Mouse (Mus musculus) hindbrain, embryonic 16.5 days (tissue): ENCODE data around the gene Adipor2. TPM values are rescaled to one million over a fixed set of nuclear protein-coding genes. Genes with fewer than 3 reads are reported as not detected.

Experiments
- ATAC-seq: fragments of 200-750 bp; cut with Nextera tagmentation; 2 replicates; pipeline ENCODE4 v1.8.0; 2017; ENCODE audit warnings: moderate TSS enrichment, moderate library complexity
- H3K27ac ChIP-seq: fragments of 300-500 bp; sonication (generic); 2 replicates; pipeline ENCODE4 v1.5.1; 2014; ENCODE audit warnings: low read depth, mild to moderate bottlenecking, control low read depth, low read length, moderate library complexity
- H3K27me3 ChIP-seq: fragments of 300-500 bp; sonication (generic); replicated peaks from 2 replicates; pipeline ENCODE4 v1.6.1; 2014; ENCODE audit warnings: low read length; ENCODE audit not compliant: control insufficient read depth, insufficient read depth
- H3K36me3 ChIP-seq: fragments of 300-500 bp; sonication (generic); 2 replicates; pipeline ENCODE4 v1.6.1; 2014; ENCODE audit warnings: mild to moderate bottlenecking, low read length, moderate library complexity, mixed read lengths; ENCODE audit not compliant: control insufficient read depth, insufficient read depth
- H3K4me1 ChIP-seq: fragments of 300-500 bp; sonication (generic); 2 replicates; pipeline ENCODE4 v1.6.1; 2014; ENCODE audit warnings: low read depth, low read length; ENCODE audit not compliant: control insufficient read depth, insufficient read depth
- H3K4me2 ChIP-seq: fragments of 300-500 bp; sonication (generic); 2 replicates; pipeline ENCODE4 v1.6.1; 2014; ENCODE audit warnings: mild to moderate bottlenecking, low read length, control low read depth, moderate library complexity
- H3K4me3 ChIP-seq: fragments of 300-500 bp; sonication (generic); 2 replicates; pipeline ENCODE4 v1.5.1; 2014; ENCODE audit warnings: mild to moderate bottlenecking, low read length, control low read depth, moderate library complexity
- H3K9ac ChIP-seq: fragments of 300-500 bp; sonication (generic); 2 replicates; pipeline ENCODE4 v1.6.1; 2014; ENCODE audit warnings: low read depth, mild to moderate bottlenecking, control low read depth, low read length, moderate library complexity
- H3K9me3 ChIP-seq: fragments of 300-500 bp; sonication (generic); 2 replicates; pipeline ENCODE4 v1.6.1; 2014; ENCODE audit warnings: mild to moderate bottlenecking, low read length, moderate library complexity; ENCODE audit not compliant: control insufficient read depth
- WGBS: fragments of 180-500 bp; shearing (Covaris S2); extraction: QIAGEN DNeasy Blood & Tissue Kit; methylation state at CpG from one replicate; pipeline ENCODE4 v1.1.7; 2014; 5-methylcytosine and 5-hydroxymethylcytosine counted together
- polyA plus RNA-seq: library from polyadenylated mRNA; unstranded; fragments of >200 nt; fragmentation: Nextera tagmentation; extraction: Ambion mirVana; gene quantifications from 2 replicates; pipeline ENCODE4 v1.2.1, GENCODE M21; 2015

Gene Adipor2
- polyA plus RNA-seq, result 34.8 and 37.0 TPM in 2 replicates

DNA sequence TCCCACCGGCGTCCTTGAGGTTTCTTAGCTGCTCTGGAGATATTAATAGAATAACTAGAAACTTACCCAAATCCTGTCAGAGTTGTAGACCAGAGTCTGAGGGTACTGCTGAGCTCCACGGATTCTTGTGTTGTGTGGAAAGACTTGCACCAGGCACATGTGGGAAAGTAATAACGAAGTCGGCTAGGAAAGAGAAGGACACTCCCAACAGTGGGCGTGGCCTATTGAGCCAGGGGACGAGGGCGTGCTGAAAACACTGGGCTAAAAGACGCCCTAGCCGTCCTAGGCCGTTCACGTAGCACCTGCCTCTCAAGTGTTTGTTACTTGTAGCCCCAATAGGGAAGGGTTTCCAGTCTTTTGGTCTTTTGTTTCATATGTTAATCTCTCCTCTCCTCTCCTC, at the start of gene Adipor2:
Gene Adipor2, minus strand, starts transcription at position 351 of the 400 bp plus-strand sequence.
- no peak within 1 kb of the TSS for H3K9ac ChIP-seq
- peaks cover 4% of the 10 kb centered on the region for H3K4me1 ChIP-seq
- H3K9me3 ChIP-seq, result no peaks in the 10 kb centered on the region
- WGBS, result 6% methylated on average over 12 of the region's 12 CpGs
- no peak within 1 kb of the TSS for H3K4me3 ChIP-seq
- H3K27me3 ChIP-seq, result no peaks in the 10 kb centered on the region
- no peak within 1 kb of the TSS for H3K27ac ChIP-seq
- peak within 1 kb of the TSS; percentile 33 for H3K4me2 ChIP-seq
- no peak for ATAC-seq
- H3K36me3 ChIP-seq, result no peaks in the 10 kb centered on the region

DNA sequence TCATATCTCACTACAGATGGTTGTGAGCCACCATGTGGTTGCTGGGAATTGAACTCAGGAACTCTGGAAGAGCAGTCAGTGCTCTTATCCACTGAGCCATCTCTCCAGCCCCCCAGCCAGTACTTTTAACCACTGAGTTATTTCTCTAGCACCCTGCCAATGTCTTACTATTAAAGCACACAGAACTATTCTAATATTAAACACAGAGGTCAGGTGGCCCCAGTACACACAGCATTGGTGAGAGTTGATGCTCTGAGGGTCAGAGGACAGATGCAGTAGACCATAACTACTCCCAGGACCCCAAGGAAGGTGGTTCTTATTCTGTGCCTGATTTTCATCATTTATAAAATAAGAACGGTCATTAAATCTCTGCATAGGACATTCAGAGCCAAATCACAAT, 48.7 kb upstream of the Adipor2 start:
- no peak for ATAC-seq
- WGBS, result 77% methylated on average over 1 of the region's 1 CpGs
- H3K4me2 ChIP-seq, result no peak overlapping the region

DNA sequence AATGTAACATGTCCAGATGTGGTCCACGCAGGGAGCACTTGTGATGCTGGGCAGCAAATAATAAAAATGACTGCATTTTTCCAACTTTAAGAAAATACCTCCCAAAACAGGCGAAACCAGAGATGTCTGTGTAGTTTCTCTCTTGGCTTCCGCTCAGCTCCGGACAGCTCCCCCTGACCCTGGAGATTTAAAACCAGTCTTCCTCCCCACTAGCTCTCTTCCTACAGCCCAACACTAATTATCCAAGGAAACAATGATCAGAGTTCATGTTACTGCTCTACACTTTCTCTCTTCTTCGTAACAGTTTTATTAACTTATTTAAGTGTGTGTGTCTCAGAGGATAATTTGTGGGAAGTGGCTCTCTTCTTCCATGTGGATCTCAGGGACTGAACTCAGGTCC, 42.9 kb upstream of the Adipor2 start:
- ATAC-seq, result no peak
- H3K4me3 ChIP-seq, result no peak overlapping the region
- H3K4me2 ChIP-seq, result no peak overlapping the region
- no peak overlapping the region for H3K9ac ChIP-seq
- 85% methylated on average over 5 of the region's 5 CpGs for WGBS
- no peak overlapping the region for H3K27ac ChIP-seq
- H3K4me1 ChIP-seq, result no peaks in the 10 kb centered on the region
- no peaks in the 10 kb centered on the region for H3K27me3 ChIP-seq
- no peaks in the 10 kb centered on the region for H3K36me3 ChIP-seq
- no peaks in the 10 kb centered on the region for H3K9me3 ChIP-seq

More for the DNA sequence above, 48.7 kb upstream of the Adipor2 start:
- no peaks in the 10 kb centered on the region for H3K36me3 ChIP-seq
- H3K27me3 ChIP-seq, result no peaks in the 10 kb centered on the region
- H3K9ac ChIP-seq, result no peak overlapping the region
- no peaks in the 10 kb centered on the region for H3K4me1 ChIP-seq
- no peaks in the 10 kb centered on the region for H3K9me3 ChIP-seq
- no peak overlapping the region for H3K4me3 ChIP-seq
- no peak overlapping the region for H3K27ac ChIP-seq

DNA sequence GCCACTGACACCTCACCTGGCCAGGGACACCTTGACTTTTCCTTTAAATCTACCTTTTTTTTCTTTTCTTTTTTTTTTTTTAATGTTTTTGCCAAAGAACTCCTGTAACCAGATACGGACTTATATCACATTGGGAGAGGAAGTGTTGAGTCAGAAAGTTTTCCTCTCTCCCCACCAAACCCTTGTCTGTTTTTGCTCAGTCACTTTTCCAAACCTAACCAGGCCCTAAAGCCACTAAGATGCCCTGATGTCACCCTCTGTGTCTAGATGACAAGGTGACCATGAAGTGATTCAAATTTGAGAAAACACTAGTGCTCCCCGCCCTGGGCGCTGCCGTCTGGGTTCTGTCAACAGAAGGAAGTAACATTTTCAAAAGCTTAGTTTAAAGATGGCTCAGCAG, 41.5 kb upstream of the Adipor2 start:
- Histone ChIP-seq H3K9me3 (no peaks in the 10 kb centered on the region), H3K27me3 (no peaks in the 10 kb centered on the region), H3K4me2 (no peak overlapping the region), H3K4me3 (no peak overlapping the region), H3K9ac (no peak overlapping the region), H3K36me3 (no peaks in the 10 kb centered on the region), H3K27ac (no peak overlapping the region), H3K4me1 (no peaks in the 10 kb centered on the region)
- ATAC-seq, result no peak
- 90% methylated on average over 4 of the region's 4 CpGs for WGBS

DNA sequence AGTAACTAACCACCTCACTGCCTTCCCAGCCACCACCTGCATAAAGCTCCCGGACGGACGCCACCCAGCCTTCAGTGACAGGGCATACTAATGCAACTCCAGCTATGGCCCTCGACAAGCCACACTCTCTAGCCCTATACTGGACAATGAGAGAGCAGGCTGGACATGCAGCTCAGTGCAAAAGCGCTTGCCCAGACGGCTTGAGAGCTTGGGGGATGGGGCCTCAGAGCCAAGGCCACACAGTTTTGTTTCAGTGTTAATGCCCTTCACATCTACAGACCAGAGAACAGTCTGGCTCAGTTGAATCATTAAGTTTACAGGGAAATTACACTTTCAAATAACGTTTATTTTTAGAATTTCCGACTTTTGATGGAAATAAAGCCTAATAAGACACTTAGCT, 40.7 kb upstream of the Adipor2 start:
- WGBS, result 68% methylated on average over 8 of the region's 8 CpGs
- H3K9me3 ChIP-seq, result no peaks in the 10 kb centered on the region
- H3K27me3 ChIP-seq, result no peaks in the 10 kb centered on the region
- no peak overlapping the region for H3K4me2 ChIP-seq
- no peak overlapping the region for H3K27ac ChIP-seq
- H3K9ac ChIP-seq, result no peak overlapping the region
- ATAC-seq, result no peak
- H3K4me3 ChIP-seq, result no peak overlapping the region
- no peaks in the 10 kb centered on the region for H3K36me3 ChIP-seq
- H3K4me1 ChIP-seq, result no peaks in the 10 kb centered on the region

DNA sequence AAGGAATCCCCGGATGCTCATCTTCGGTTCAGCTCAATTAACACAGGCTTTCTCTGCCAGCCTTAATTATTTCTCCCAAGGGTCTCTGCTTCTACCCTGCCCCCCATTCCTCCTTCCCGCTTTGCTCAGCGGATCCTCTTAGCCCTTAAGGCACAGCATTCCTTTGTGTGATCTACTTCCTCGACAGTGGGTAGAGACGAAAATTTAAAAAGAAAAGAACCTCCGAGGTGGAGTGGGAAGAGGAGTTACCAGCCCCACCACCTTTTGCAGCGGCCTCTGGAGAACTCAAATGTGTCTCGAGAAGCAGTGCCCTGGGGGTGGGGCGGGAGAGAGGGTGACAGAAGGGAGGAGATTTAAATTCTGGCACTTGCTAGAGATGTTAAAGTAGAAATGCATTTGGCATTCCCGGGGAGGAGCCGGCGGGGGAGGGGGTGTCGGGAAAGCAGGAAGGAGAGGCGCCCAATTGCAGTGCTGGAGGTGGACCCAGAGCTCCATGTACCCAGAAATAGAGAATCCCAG, 34.5 kb upstream of the Adipor2 start:
- peak overlapping the region; percentile 53 for H3K9ac ChIP-seq
- peak overlapping the region; percentile 36 for H3K4me3 ChIP-seq
- H3K9me3 ChIP-seq, result no peaks in the 10 kb centered on the region
- ATAC-seq, result peak; percentile 73
- WGBS, result under 1% methylated on average over 15 of the region's 15 CpGs
- no peaks in the 10 kb centered on the region for H3K36me3 ChIP-seq
- no peaks in the 10 kb centered on the region for H3K27me3 ChIP-seq
- peak overlapping the region; percentile 64 for H3K4me2 ChIP-seq
- H3K27ac ChIP-seq, result peak overlapping the region; percentile 76
- peaks cover 25% of the 10 kb centered on the region for H3K4me1 ChIP-seq

DNA sequence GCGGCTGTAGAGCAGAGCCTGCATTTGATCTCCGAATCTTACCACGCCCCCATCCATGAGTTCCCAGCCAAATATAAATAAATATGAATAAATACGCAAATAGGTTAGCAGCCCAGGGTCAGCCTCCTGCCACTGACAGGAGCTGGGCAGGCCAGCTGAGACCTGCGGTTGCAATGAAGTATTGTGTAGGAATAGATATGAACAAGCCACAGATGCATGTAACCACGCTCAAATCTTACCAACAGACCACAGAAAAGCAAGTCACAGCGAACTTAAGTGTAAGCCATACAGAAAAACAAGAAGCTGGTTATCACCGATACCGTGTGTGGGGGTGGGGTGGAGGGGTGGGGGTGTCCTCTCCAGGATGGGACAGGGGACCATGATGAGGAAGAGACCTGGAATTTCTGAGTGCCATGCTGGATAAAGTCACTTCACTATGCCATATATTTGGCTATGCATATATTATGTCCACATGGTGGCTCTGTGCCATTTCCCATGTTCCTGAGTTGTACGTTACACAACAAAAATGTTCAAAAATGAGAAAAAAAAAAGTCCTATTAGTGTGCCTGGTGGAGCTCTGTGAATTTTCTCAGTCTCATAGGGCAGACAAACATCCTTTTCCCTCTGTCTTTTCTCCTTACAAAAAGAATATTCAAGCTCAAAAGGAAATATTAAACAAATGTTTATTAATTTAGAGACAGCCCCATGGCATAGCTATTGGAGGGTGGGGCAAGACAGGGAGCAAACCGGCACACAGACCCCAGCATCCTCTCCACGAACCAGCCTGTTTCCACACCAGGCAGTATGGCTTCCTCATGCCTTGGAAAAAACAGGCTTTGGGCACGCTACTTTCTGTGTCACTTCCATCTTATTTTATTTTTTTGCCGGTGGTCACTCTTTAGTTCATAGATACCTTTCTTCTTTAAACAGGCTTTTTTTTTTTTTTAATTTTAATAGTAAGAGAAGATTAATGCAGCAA, 33.8 kb upstream of the Adipor2 start:
- Histone ChIP-seq H3K9me3 (no peaks in the 10 kb centered on the region), H3K27ac (peak overlapping the region; percentile 76), H3K27me3 (no peaks in the 10 kb centered on the region), H3K9ac (peak overlapping the region; percentile 53), H3K4me1 (peaks cover 25% of the 10 kb centered on the region), H3K4me3 (peak overlapping the region; percentile 36; the same call in 1 of the 2 replicates), H3K36me3 (no peaks in the 10 kb centered on the region), H3K4me2 (peak overlapping the region; percentile 64)
- WGBS, result 40% methylated on average over 14 of the region's 14 CpGs
- ATAC-seq, result peak; percentile 29; the same call in 1 of the 2 replicates

DNA sequence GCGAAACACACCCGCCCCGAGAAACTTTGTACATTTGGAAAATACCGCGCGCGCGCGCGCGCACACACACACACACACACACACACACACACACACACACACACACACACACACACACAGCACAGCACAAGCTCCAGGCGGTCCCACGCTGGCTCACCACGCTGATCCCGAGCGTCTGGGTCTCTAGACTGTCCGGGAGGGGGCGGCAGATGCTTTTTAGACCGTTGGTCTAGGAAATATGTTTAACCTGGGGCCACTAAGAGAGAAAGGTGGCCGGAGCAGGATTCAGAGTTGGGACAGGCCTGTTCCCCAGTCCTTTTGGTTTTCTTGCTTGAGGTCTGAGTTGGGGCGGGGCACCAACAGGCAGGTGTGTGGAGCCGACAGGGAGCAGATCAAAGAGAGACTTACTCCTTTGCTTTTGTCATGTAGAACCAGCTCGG, 31.6 kb upstream of the Adipor2 start:
- WGBS, result 5% methylated on average over 20 of the region's 23 CpGs
- ATAC-seq, result no peak

More for the DNA sequence above, 31.6 kb upstream of the Adipor2 start:
- no peak overlapping the region; the same call in 1 of the 2 replicates for H3K9ac ChIP-seq
- peak overlapping the region; percentile 64 for H3K4me2 ChIP-seq
- H3K36me3 ChIP-seq, result no peaks in the 10 kb centered on the region
- H3K27ac ChIP-seq, result no peak overlapping the region
- peak overlapping the region; percentile 27 for H3K4me3 ChIP-seq
- H3K9me3 ChIP-seq, result no peaks in the 10 kb centered on the region
- peaks cover 25% of the 10 kb centered on the region for H3K4me1 ChIP-seq
- H3K27me3 ChIP-seq, result no peaks in the 10 kb centered on the region
